Mouse (Mus musculus): ENCODE data around the gene Cp. TPM values are rescaled to one million over a fixed set of nuclear protein-coding genes. Genes with fewer than 3 reads are reported as not detected.
"Not testable (repeated sequence)": the region's sequence is repeated elsewhere in the genome, so short reads cannot be mapped to it uniquely, and the experiment has no call there.

Gene Cp
- total RNA-seq (2017) = 0.12 and 0.25 TPM in 2 replicates

DNA sequence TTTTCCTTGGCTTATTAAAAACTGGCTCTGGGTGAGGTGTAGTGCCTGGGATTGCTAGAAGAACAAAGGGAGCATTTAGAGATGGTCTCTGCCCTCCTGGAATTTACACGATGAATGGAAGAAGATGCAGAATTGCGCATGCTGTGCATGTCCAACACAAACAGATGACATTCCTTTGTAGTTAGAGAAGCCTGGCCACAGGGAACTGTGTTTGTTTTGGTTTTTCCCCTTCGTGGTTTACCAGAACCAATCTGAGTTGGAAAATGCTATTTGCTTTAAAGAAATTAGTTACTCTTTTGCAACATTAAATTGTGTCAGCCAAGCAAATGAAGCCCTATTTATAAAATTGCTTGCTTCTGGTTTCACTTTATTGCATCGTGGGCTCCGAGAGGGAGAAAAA, at the start of gene Cp:
TSS of gene Cp (plus strand) at position 170 of the 400 bp plus-strand sequence.
- no peak for ATAC-seq (ENCODE audit: extremely low read depth, insufficient number of reproducible peaks, low FRiP score, poor library complexity, severe bottlenecking)

DNA sequence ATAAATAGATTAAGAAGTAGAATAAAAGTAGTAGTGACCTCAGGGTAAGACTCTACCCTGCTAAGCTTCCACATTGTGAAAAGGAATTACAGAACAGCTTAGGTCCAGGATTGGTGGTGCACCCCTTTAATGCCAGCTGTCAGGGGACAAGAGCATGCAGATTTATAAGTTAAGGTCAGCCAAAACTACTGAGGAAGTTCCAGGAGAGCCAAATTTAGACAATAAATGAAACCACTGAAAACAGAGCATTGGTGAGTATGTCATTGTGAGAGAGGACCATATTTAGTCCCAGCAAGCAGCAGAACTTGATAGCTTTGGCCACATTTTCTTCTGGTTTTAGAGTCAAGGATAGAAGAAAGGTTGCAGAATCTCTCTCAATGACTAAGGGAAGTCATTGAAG, 8.3 kb upstream of the Cp start:
- no peak for ATAC-seq (ENCODE audit: extremely low read depth, insufficient number of reproducible peaks, low FRiP score, poor library complexity, severe bottlenecking)

DNA sequence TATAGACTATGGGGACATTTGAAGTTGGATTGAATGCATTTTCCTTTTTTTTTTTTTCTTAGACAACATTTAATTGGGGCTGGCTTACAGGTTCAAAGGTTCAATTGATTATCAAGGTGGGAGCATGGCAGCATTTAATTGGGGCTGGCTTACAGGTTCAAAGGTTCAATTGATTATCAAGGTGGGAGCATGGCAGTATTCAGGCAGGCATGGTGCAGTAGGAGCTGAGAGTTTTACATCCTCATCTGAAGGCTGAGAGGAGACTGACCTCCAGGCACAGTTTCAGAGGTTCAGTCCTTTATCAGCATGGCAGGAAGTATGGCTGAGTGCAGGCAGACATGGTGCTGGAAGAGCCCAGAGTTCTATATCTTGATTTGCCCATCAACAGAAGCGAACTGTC, 7.5 kb upstream of the Cp start:
- ATAC-seq (ENCODE audit: extremely low read depth, insufficient number of reproducible peaks, low FRiP score, poor library complexity, severe bottlenecking) = not testable (repeated sequence)

DNA sequence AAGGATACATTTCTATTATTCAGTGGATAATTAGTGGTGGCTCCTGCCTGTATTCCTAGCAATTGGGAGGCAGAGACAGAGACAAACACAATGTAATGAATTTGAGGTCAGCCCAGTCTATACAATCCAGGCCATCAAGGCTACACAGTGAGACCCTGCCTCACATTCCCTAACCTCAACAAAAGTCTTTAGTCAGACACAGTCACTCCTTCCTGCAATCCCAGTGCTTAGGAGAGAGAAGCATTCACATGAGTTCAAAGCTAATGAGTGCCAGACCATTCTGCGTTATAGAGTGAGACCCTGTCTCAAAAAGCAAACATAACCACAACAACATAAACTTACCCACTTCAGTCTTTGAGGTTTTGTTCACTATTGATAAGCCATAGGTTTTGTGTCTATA, 3.4 kb upstream of the Cp start:
- no peak for ATAC-seq (ENCODE audit: extremely low read depth, insufficient number of reproducible peaks, low FRiP score, poor library complexity, severe bottlenecking)

DNA sequence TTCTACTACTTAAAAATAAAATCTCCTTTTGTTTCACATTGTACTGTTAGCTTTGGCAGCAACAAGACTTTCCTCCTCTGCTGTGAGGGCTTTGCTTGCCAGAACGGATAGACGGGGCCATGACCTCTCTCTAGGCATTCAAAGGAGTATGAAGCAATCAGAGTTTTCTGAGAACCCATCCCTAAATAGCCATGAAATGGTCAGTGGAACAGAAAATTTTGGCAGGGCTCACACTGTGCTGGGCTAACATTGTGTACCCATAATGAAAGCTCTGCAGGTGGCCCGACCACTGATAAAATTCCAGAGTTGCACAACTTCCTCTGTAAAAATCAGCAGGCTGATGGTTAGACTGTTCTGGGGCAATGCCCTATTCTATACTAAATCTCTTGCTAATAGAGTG, 3.0 kb upstream of the Cp start:
- no peak for ATAC-seq (ENCODE audit: extremely low read depth, insufficient number of reproducible peaks, low FRiP score, poor library complexity, severe bottlenecking)

DNA sequence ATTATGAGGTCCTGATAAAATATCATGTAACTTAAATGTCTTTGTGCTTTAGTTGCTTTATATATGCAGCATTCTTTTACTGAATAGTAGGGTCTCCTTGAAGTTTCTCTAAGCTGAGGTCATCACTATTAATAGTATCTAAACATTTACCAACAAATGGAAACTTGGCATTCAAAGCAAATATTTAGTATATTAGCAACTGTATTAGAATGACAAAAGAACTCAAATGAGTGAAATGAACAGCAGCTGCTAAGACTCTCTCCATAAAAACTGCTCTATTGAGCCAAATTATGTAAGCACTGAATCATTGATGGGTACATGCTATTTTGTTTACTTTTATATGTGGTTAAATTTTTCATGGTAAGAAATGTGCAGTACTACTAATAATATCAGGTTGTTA, 1.2 kb downstream of the Cp start:
- ATAC-seq (ENCODE audit: extremely low read depth, insufficient number of reproducible peaks, low FRiP score, poor library complexity, severe bottlenecking) = no peak

- no peak for ATAC-seq (ENCODE audit: extremely low read depth, insufficient number of reproducible peaks, low FRiP score, poor library complexity, severe bottlenecking)
These were observed 2.1 kb downstream of the Cp start for GRCm38 (mm10) chr3:19958983-19959382.

GRCm38 (mm10) chr3:19960570-19961114, 3.8 kb downstream of the Cp start:
- ATAC-seq (ENCODE audit: extremely low read depth, insufficient number of reproducible peaks, low FRiP score, poor library complexity, severe bottlenecking) = no peak

DNA sequence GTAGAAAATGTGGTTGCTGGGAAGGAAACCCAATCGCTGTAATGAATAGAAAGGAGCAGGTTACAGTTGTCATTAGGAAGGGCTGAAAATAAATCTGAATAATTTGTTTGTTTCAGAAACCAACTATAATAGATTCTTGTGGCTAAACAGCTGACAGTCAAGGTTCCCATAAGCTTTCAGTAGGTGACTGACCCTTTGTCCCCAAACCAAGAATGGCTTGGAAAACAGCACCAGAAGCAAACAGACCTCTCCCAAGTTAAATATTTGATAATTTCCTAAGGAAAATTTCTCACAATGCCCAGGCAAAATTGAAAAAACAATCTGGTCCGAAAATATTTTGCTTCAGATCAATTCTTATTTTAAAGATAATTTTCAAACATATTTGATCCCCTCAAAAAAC, 4.5 kb downstream of the Cp start:
- no peak for ATAC-seq (ENCODE audit: extremely low read depth, insufficient number of reproducible peaks, low FRiP score, poor library complexity, severe bottlenecking)

GRCm38 (mm10) chr3:19962769-19963513, 6.1 kb downstream of the Cp start:
- ATAC-seq (ENCODE audit: extremely low read depth, insufficient number of reproducible peaks, low FRiP score, poor library complexity, severe bottlenecking) = no peak

DNA sequence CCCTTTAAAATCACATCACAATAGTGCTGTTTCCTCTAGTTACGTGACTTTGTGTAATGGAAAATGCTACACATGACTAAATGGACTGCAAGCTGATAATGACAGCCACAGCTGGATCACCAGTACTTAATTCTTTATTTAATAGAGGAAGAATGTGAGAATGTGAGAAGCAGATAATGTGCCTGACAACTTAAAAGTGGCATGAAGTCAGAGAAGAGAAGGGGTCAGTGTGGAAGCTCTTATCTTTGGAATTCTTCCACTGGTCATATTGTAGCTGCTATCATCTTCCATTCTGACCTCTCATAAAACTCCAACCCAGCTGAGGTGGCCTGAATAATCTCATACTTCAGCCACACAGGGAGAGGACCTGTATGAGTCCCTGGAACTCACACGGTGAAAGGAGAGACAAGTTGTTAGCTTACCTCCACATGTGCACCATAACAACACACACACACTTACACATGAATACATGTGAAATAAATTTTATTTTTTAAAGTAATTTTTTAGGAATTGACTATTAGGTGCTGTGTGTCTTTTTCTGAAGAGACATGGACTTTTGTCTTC, 7.9 kb downstream of the Cp start:
- ATAC-seq (ENCODE audit: extremely low read depth, insufficient number of reproducible peaks, low FRiP score, poor library complexity, severe bottlenecking) = no peak

DNA sequence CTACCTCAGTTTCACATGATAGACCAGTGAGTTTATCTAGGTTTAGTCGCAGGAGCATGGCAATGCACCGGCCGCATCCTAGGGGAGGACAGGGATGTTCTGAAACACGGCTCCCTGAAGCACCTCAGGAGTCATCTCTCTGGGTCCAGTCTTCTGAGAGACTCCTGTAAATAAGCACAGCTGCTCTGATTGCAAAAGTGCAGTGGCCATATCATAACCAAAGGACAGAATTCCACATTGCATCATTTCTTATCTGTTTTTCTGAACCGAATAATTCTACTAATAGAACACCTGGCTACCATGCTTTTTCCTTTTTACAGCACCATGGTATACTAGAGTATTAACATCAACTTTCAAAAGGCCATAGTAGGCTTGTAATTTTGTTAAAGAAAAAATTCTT, 8.4 kb downstream of the Cp start:
- ATAC-seq (ENCODE audit: extremely low read depth, insufficient number of reproducible peaks, low FRiP score, poor library complexity, severe bottlenecking) = no peak

DNA sequence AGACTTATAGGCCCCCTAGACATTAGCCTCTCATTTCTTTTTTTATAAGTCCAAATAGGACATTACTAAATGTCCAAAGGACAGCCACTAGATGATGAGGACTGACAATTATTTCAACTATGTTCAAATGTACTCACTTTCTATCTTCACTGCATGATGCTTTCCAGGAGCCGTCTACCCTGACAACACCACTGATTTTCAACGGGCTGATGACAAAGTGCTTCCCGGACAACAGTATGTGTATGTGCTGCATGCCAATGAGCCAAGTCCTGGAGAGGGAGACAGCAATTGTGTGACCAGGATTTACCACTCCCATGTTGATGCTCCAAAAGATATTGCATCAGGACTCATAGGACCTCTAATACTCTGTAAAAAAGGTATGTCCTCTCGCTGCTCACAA, 9.2 kb downstream of the Cp start:
- ATAC-seq (ENCODE audit: extremely low read depth, insufficient number of reproducible peaks, low FRiP score, poor library complexity, severe bottlenecking) = no peak

- no peak for ATAC-seq (ENCODE audit: extremely low read depth, insufficient number of reproducible peaks, low FRiP score, poor library complexity, severe bottlenecking)
These were observed 21.6 kb downstream of the Cp start for GRCm38 (mm10) chr3:19978474-19978873.

- ATAC-seq (ENCODE audit: extremely low read depth, insufficient number of reproducible peaks, low FRiP score, poor library complexity, severe bottlenecking) = no peak
These were observed 24.3 kb downstream of the Cp start for GRCm38 (mm10) chr3:19981156-19981555.

- no peak for ATAC-seq (ENCODE audit: extremely low read depth, insufficient number of reproducible peaks, low FRiP score, poor library complexity, severe bottlenecking)
These were observed 26.0 kb downstream of the Cp start for GRCm38 (mm10) chr3:19982846-19983245.

GRCm38 (mm10) chr3:19986123-19986522, 29.3 kb downstream of the Cp start:
- ATAC-seq (ENCODE audit: extremely low read depth, insufficient number of reproducible peaks, low FRiP score, poor library complexity, severe bottlenecking) = no peak

DNA sequence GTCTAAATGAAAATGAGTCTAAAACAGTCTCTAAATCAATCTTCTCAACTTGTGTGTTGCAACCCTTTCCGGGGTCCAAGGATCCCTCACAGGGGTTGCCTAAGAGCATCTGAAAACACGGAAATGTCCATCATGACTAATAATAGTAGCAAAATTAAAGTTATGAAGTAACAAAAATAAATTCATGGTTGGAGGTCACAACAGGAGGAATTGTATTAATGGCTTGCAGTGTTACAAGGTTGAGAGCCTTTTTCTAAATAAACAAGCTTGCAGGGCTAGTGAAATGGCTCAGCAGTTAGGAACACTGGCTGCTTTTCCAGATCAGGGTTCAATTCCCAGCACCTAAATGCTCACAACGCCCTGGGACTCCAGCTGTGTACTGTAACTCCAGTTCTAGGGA, 33.2 kb downstream of the Cp start:
- ATAC-seq (ENCODE audit: extremely low read depth, insufficient number of reproducible peaks, low FRiP score, poor library complexity, severe bottlenecking) = no peak

- no peak for ATAC-seq (ENCODE audit: extremely low read depth, insufficient number of reproducible peaks, low FRiP score, poor library complexity, severe bottlenecking)
These were observed 35.5 kb downstream of the Cp start for GRCm38 (mm10) chr3:19992388-19992787.

DNA sequence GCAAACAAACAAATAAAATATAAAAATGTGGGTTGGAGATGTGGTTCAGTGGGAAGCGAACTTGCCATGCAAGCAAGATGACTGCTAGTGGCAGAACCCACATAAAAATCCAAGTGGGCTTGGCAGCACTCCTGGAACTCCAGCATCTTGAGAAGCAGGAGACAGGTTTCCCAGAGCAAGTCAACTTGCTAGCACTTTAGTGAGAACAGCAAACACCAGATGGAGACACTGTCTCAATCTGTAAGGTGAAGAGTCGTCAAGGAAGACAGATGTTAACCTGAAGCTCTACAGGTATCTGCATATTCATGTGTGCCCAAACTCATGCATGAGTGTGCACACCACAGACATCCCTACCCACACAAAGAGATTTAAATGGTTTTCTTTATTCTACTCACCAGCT, 42.7 kb downstream of the Cp start:
- ATAC-seq (ENCODE audit: extremely low read depth, insufficient number of reproducible peaks, low FRiP score, poor library complexity, severe bottlenecking) = no peak

- ATAC-seq (ENCODE audit: extremely low read depth, insufficient number of reproducible peaks, low FRiP score, poor library complexity, severe bottlenecking) = no peak
These were observed 44.0 kb downstream of the Cp start for GRCm38 (mm10) chr3:20000806-20001205.

Measured in neutrophil, adult 5-6 weeks (primary cell).